Mouse (Mus musculus): ENCODE data around the gene E2f4. TPM values are rescaled to one million over a fixed set of nuclear protein-coding genes. Genes with fewer than 3 reads are reported as not detected.

E2f4 gene
- polyA plus RNA-seq, 1 experiment from 2014 or later, result 51.0 TPM

- Histone ChIP-seq H3K9me3 (no peaks in the 10 kb centered on the region), H3K9ac (no peak overlapping the region), H3K27me3 (peaks cover 83% of the 10 kb centered on the region), H3K36me3 (no peaks in the 10 kb centered on the region), H3K4me2 (peak overlapping the region; percentile 84), H3K4me3 (peak overlapping the region; percentile 6; the same call in 1 of the 2 replicates), H3K4me1 (replicated peaks) (peaks cover 35% of the 10 kb centered on the region), H3K27ac (replicated peaks) (no peak overlapping the region)
- WGBS, result 2% methylated on average over 11 of the region's 11 CpGs
- ATAC-seq (ENCODE audit: low FRiP score, low read depth), result no peak
Observed at GRCm38 (mm10) chr8:105270916-105271186, 26.6 kb upstream of the E2f4 start.

- Histone ChIP-seq H3K9me3 (no peaks in the 10 kb centered on the region), H3K27ac (replicated peaks) (no peak overlapping the region), H3K4me1 (replicated peaks) (peaks cover 33% of the 10 kb centered on the region), H3K4me3 (0 out of 2 replicates have a peak overlapping the region, but pooled peaks have one; percentile 46), H3K9ac (no peak overlapping the region), H3K27me3 (peaks cover 69% of the 10 kb centered on the region), H3K4me2 (peak overlapping the region; percentile 94), H3K36me3 (peaks cover 6% of the 10 kb centered on the region; the same call in 1 of the 2 replicates)
- no peak for ATAC-seq (ENCODE audit: low FRiP score, low read depth)
- 11% methylated on average over 10 of the region's 11 CpGs for WGBS
Observed at GRCm38 (mm10) chr8:105275387-105275786, 22.1 kb upstream of the E2f4 start.

- peaks cover 65% of the 10 kb centered on the region for H3K27me3 ChIP-seq
- WGBS, result 5% methylated on average over 10 of the region's 10 CpGs
- H3K4me1 ChIP-seq (replicated peaks), result peaks cover 28% of the 10 kb centered on the region
- H3K27ac ChIP-seq (replicated peaks), result no peak within 1 kb of the TSS
- no peak for ATAC-seq (ENCODE audit: low FRiP score, low read depth)
- H3K9me3 ChIP-seq, result no peaks in the 10 kb centered on the region
- H3K4me2 ChIP-seq, result peak within 1 kb of the TSS; percentile 94
- H3K36me3 ChIP-seq, result peaks cover 6% of the 10 kb centered on the region; the same call in 1 of the 2 replicates
- peak within 1 kb of the TSS; percentile 43 for H3K9ac ChIP-seq
- peak within 1 kb of the TSS; percentile 46 for H3K4me3 ChIP-seq
Observed at GRCm38 (mm10) chr8:105275840-105276239, 21.6 kb upstream of the E2f4 start, which contains the start of gene Nol3. TSS of gene Nol3 (plus strand) at chr8:105276140.

GRCm38 (mm10) chr8:105276292-105277120 is 21.0 kb upstream of the E2f4 start:
- peak overlapping the region; percentile 43 for H3K9ac ChIP-seq
- peak; percentile 76 for ATAC-seq (ENCODE audit: low FRiP score, low read depth)
- H3K4me1 ChIP-seq (replicated peaks), result peaks cover 26% of the 10 kb centered on the region
- no peak overlapping the region for H3K27ac ChIP-seq (replicated peaks)
- peak overlapping the region; percentile 46 for H3K4me3 ChIP-seq
- peaks cover 58% of the 10 kb centered on the region for H3K27me3 ChIP-seq
- no peaks in the 10 kb centered on the region for H3K9me3 ChIP-seq
- 3% methylated on average over 30 of the region's 30 CpGs for WGBS
- peak overlapping the region; percentile 94 for H3K4me2 ChIP-seq
- peaks cover 8% of the 10 kb centered on the region for H3K36me3 ChIP-seq

GRCm38 (mm10) chr8:105278911-105279334 is 18.5 kb upstream of the E2f4 start:
- no peaks in the 10 kb centered on the region for H3K9me3 ChIP-seq
- H3K4me1 ChIP-seq (replicated peaks), result peaks cover 26% of the 10 kb centered on the region
- 0 out of 2 replicates have a peak overlapping the region, but pooled peaks have one; percentile 12 for H3K4me3 ChIP-seq
- H3K27me3 ChIP-seq, result peaks cover 36% of the 10 kb centered on the region
- H3K36me3 ChIP-seq, result peaks cover 24% of the 10 kb centered on the region
- 2% methylated on average over 28 of the region's 28 CpGs for WGBS
- H3K9ac ChIP-seq, result no peak overlapping the region
- peak; percentile 46 for ATAC-seq (ENCODE audit: low FRiP score, low read depth)
- peak overlapping the region; percentile 51 for H3K4me2 ChIP-seq
- H3K27ac ChIP-seq (replicated peaks), result no peak overlapping the region

GRCm38 (mm10) chr8:105280567-105280966 is 16.9 kb upstream of the E2f4 start:
- Histone ChIP-seq H3K4me3 (no peak overlapping the region), H3K4me1 (replicated peaks) (peaks cover 30% of the 10 kb centered on the region), H3K9me3 (no peaks in the 10 kb centered on the region), H3K27me3 (peaks cover 20% of the 10 kb centered on the region), H3K36me3 (peaks cover 37% of the 10 kb centered on the region), H3K9ac (no peak overlapping the region), H3K27ac (replicated peaks) (no peak overlapping the region), H3K4me2 (no peak overlapping the region)
- ATAC-seq (ENCODE audit: low FRiP score, low read depth), result no peak
- WGBS, result 75% methylated on average over 3 of the region's 3 CpGs

GRCm38 (mm10) chr8:105281821-105282220 is 15.6 kb upstream of the E2f4 start:
- Histone ChIP-seq H3K27ac (replicated peaks) (no peak overlapping the region), H3K4me3 (no peak overlapping the region), H3K36me3 (peaks cover 37% of the 10 kb centered on the region), H3K4me1 (replicated peaks) (peaks cover 30% of the 10 kb centered on the region), H3K27me3 (peaks cover 19% of the 10 kb centered on the region; the same call in 1 of the 2 replicates), H3K9me3 (no peaks in the 10 kb centered on the region), H3K4me2 (no peak overlapping the region), H3K9ac (no peak overlapping the region)
- no peak for ATAC-seq (ENCODE audit: low FRiP score, low read depth)
- WGBS, result 87% methylated on average over 12 of the region's 12 CpGs

- H3K4me2 ChIP-seq, result no peak overlapping the region
- ATAC-seq (ENCODE audit: low FRiP score, low read depth), result no peak
- H3K9me3 ChIP-seq, result no peaks in the 10 kb centered on the region
- peaks cover 19% of the 10 kb centered on the region; the same call in 1 of the 2 replicates for H3K27me3 ChIP-seq
- peaks cover 37% of the 10 kb centered on the region for H3K36me3 ChIP-seq
- peaks cover 33% of the 10 kb centered on the region for H3K4me1 ChIP-seq (replicated peaks)
- H3K4me3 ChIP-seq, result no peak overlapping the region
- no peak overlapping the region for H3K9ac ChIP-seq
- H3K27ac ChIP-seq (replicated peaks), result no peak overlapping the region
- 88% methylated on average over 4 of the region's 4 CpGs for whole genome bisulfite sequencing
Observed at GRCm38 (mm10) chr8:105282239-105282638, 15.2 kb upstream of the E2f4 start.

- no peak for ATAC-seq (ENCODE audit: low FRiP score, low read depth)
- peaks cover 13% of the 10 kb centered on the region; the same call in 1 of the 2 replicates for H3K27me3 ChIP-seq
- no peak overlapping the region for H3K4me3 ChIP-seq
- no peaks in the 10 kb centered on the region for H3K9me3 ChIP-seq
- H3K9ac ChIP-seq, result no peak overlapping the region
- no peak overlapping the region for H3K4me2 ChIP-seq
- H3K27ac ChIP-seq (replicated peaks), result no peak overlapping the region
- peaks cover 37% of the 10 kb centered on the region for H3K36me3 ChIP-seq
- peaks cover 41% of the 10 kb centered on the region for H3K4me1 ChIP-seq (replicated peaks)
- WGBS, result 22% methylated on average over 22 of the region's 23 CpGs
Observed at GRCm38 (mm10) chr8:105283074-105283473, 14.4 kb upstream of the E2f4 start.

GRCm38 (mm10) chr8:105285514-105285913 is 11.9 kb upstream of the E2f4 start:
- no peak overlapping the region for H3K27ac ChIP-seq (replicated peaks)
- no peaks in the 10 kb centered on the region for H3K27me3 ChIP-seq
- 43% methylated on average over 12 of the region's 12 CpGs for WGBS
- peaks cover 32% of the 10 kb centered on the region for H3K36me3 ChIP-seq
- H3K4me1 ChIP-seq (replicated peaks), result peaks cover 48% of the 10 kb centered on the region
- no peak overlapping the region for H3K4me3 ChIP-seq
- no peaks in the 10 kb centered on the region for H3K9me3 ChIP-seq
- no peak for ATAC-seq (ENCODE audit: low FRiP score, low read depth)
- H3K9ac ChIP-seq, result no peak overlapping the region
- H3K4me2 ChIP-seq, result peak overlapping the region; percentile 69

GRCm38 (mm10) chr8:105286907-105287306 is 10.6 kb upstream of the E2f4 start:
- Histone ChIP-seq H3K4me2 (peak overlapping the region; percentile 69), H3K9me3 (no peaks in the 10 kb centered on the region), H3K4me3 (peak overlapping the region; percentile 7; the same call in 1 of the 2 replicates), H3K27ac (replicated peaks) (no peak overlapping the region), H3K4me1 (replicated peaks) (peaks cover 51% of the 10 kb centered on the region), H3K9ac (0 out of 2 replicates have a peak overlapping the region, but pooled peaks have one; percentile 18), H3K36me3 (peaks cover 26% of the 10 kb centered on the region), H3K27me3 (no peaks in the 10 kb centered on the region)
- 87% methylated on average over 4 of the region's 4 CpGs for WGBS
- no peak for ATAC-seq (ENCODE audit: low FRiP score, low read depth)

- H3K4me2 ChIP-seq, result peak overlapping the region; percentile 69
- H3K36me3 ChIP-seq, result peaks cover 13% of the 10 kb centered on the region
- peak overlapping the region; percentile 94 for H3K27ac ChIP-seq (replicated peaks)
- no peaks in the 10 kb centered on the region for H3K9me3 ChIP-seq
- H3K4me1 ChIP-seq (replicated peaks), result peaks cover 51% of the 10 kb centered on the region
- H3K27me3 ChIP-seq, result no peaks in the 10 kb centered on the region
- ATAC-seq (ENCODE audit: low FRiP score, low read depth), result no peak
- H3K4me3 ChIP-seq, result peak overlapping the region; percentile 56
- 70% methylated on average over 5 of the region's 5 CpGs for WGBS
- H3K9ac ChIP-seq, result peak overlapping the region; percentile 40
Observed at GRCm38 (mm10) chr8:105288231-105288630, 9.2 kb upstream of the E2f4 start.

Measured in hindbrain, embryonic 15.5 days (tissue).